Mouse (Mus musculus) kidney, adult 8-10 months (tissue): ENCODE data around the gene Dnajb6.
A peak's percentile ranks its signal among the peaks of the same experiment; 100 is the strongest.

Experiments
- DNase-seq, 2 experiments: peaks; one replicate each; pipeline ENCODE4 v3.0.0; 2022

Dnajb6 gene

GRCm38 (mm10) chr5:29854376-29854775, 118.9 kb downstream of the Dnajb6 start:
- DNase-seq: no peak

- no peak for DNase-seq
Measured at GRCm38 (mm10) chr5:29854971-29855370, 119.5 kb downstream of the Dnajb6 start.

GRCm38 (mm10) chr5:29861522-29861921, 126.0 kb downstream of the Dnajb6 start:
- no peak for DNase-seq

- no peak for DNase-seq
Measured at GRCm38 (mm10) chr5:29862388-29862787, 126.9 kb downstream of the Dnajb6 start.

- DNase-seq: peak in 1 of 2 experiments; percentile 3
Measured at GRCm38 (mm10) chr5:29864291-29864737, 128.8 kb downstream of the Dnajb6 start.

- DNase-seq: no peak
Measured at GRCm38 (mm10) chr5:29864994-29865393, 129.5 kb downstream of the Dnajb6 start.
